Mouse (Mus musculus): ENCODE data around the gene Fbxo2.
"Not testable (repeated sequence)": the region's sequence is repeated elsewhere in the genome, so short reads cannot be mapped to it uniquely, and the experiment has no call there.

DNA sequence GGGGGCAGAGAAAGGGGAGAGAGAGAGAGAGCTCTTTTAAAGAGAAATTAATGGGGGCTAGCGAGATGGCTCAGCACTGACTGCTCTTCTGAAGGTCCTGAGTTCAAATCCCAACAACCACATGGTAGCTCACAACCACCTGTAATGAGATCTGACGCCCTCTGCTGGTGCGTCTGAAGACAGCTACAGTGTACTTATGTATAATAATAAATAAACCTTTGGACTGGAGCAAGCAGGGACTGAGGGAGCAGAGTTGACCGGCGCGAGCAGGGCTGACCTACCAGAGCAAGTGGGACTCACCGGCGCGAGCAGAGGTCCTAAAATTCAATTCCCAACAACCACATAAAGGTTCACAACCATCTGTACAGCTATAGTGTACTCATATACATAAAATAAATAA, 40.8 kb upstream of the Fbxo2 start:
- not testable (repeated sequence) for TF ChIP-seq CTCF (IDR thresholded peaks at IDR 0.05; ENCODE audit: extremely low read depth, insufficient read length, insufficient replicate concordance, low read depth, low read length); POLR2A (IDR thresholded peaks at IDR 0.05; ENCODE audit: low read depth, low read length)

Measured in small intestine, adult 2 months (tissue).